Mouse (Mus musculus): Measurements from ENCODE around the gene Rhobtb1.

DNA sequence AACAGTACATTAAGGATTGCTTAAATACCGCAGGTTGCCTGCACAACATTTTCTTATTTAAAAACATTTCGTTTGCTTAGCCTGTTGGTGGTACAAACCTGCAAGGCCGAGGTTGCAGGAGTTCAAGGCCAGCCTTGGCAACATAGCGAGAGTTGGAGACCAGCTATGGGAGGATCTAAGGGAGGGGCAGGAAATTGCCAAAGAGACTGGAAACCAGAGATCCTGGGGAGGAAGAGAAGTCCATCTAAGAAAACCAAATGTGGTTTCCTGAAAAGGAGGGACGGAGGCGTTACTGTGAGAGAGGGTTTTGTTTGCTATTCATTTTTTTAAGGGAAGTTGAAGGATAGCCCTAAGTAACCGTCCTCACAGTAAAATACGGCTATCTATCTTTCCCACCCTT, 60.3 kb downstream of the Rhobtb1 start:
- no peak for TF ChIP-seq CTCF (IDR thresholded peaks at IDR 0.05; ENCODE audit: low read depth, low read length)
- no peak for TF ChIP-seq POLR2A (IDR thresholded peaks at IDR 0.05; ENCODE audit: borderline replicate concordance, low read depth, low read length)
